Mouse (Mus musculus) fat pad, adult 2 months (tissue): Measurements from ENCODE around the gene Nfkbib.

Source experiments
- DNase-seq: peaks from one replicate; pipeline ENCODE4 v3.0.0-alpha.2; 2011; ENCODE audit warnings: low read depth, low spot score; ENCODE audit errors: extremely low read depth

Nfkbib gene

DNA sequence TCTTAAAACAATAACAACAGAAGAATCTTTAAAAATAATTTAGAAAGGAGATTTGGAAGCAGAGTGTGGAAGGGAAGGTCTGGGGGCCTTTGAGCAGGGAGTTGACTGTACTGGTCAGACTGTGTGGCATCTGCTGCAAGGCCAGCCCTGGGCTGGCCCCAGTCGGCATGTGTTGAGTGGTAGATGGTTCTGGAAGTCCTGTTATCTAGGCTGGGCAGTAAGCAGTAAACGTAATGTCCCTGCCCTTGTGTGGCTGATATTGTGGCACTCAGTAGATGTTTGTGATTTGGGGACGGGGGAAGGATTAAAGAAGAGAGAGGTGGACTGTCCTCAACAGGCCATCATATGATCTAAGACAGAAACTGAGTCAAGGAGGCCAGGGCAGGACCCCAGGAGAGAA, 3.0 kb upstream of the Nfkbib start:
- no peak for DNase-seq

GRCm38 (mm10) chr7:28769414-28769958, 2.2 kb upstream of the Nfkbib start:
- DNase-seq: no peak

GRCm38 (mm10) chr7:28766910-28767309, 402 bp downstream of the Nfkbib start:
- no peak for DNase-seq

DNA sequence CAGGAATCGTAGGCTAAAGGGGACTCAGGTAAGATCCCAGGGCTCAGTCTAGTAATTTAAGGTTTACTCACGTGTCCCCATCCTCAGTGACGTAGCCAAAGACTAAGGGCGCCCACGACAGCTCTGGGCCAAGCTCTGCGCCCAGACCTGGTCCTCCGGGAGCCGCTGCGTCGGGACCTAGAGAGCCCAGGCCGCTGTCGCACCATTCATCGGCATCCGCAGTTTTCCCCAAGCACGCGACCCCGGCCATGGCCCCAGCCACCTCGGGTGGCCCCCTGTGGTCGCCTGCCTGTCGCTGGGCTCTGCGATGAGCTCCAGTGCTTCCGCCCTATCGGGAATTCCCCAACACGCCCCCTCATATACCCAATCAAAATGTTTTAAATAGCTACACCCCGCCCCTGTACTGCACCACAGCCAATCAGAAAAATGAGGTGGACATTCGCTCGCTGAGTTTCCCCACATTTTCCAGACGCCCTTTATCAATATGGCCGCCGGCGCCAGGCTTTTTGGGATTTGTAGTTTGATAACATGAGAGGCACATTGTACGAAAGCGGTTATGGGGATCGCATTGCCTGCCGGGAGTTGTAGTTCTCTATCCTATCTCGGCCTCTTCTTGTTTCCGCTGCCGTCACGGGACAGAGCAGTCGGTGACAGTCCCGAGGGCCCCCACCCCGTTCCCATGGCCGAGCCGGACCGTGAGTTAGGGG, 986 bp downstream of the Nfkbib start, which contains the start of gene Sirt2:
Gene Sirt2 (plus strand): TSS at position 563 of the 707 bp plus-strand sequence.
- peak; percentile 96 for DNase-seq

DNA sequence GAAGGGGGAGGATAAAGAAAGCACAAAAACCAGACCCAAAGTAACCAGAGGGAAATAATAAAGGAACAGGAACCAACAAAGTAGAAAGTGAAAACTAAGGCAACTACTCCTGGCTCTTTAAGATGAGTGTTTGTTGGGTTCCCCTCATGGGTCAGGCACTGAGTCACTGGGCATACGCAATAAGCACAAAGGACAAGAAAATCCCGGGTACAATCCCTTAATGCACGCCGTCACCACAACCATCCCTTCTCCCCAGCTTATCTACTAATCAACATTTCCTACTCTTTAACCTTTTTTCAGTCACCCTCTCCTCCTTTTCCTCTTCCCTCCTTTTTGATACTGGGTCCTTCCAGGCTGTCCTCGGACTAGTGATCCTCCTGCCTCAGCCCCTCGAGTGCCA, 2.1 kb downstream of the Nfkbib start:
- no peak for DNase-seq

- DNase-seq: no peak
Measured at GRCm38 (mm10) chr7:28761907-28762306, 5.4 kb downstream of the Nfkbib start.

GRCm38 (mm10) chr7:28758623-28759022, 8.7 kb downstream of the Nfkbib start:
- no peak for DNase-seq

DNA sequence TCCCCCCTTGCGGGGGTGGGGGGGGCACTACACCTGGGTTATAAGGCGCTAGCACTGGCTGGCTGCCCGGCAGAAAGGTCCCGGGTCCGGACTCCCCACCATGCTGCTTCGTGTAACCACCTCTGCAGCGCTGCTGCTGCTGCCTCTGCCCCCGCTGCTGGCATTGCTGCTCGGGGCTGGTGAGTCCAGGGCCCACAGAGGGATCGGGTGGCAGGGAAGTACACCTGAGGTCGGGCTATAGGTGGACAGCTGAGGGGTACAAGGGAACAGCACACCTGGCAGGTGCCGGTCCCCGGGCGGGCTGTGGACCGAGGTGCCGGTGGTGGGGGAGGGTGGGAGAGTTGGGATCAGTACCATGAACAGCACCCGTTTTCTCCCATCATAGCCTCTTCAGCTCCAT, 11.2 kb downstream of the Nfkbib start, which contains the start of gene Ccer2:
Gene Ccer2 (plus strand): TSS at position 96 of the 400 bp plus-strand sequence.
- no peak for DNase-seq

DNA sequence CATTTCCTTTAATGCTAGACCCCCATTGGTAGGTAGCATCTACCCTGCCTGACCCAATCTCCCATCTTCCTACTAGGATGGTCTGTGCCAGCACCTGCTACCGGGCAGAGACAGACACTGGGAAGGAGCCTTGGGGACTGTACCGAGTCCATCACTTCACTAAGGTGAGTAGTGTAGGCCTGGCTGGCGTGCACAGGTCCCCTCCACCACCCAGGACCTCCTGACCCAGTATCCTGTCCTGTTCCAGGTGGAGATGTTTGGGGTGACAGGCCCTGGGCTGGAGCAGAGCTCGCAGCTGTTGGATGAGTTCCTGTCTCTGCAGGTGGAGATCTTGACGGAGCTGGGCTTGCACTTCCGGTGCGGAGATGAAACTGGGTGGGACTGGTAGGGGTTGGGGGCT, 17.4 kb downstream of the Nfkbib start:
- no peak for DNase-seq

GRCm38 (mm10) chr7:28741709-28742438, 25.4 kb downstream of the Nfkbib start, which contains the start of the genes Mrps12 and Sars2:
TSS of gene Mrps12 (minus strand) at chr7:28741820.
TSS of gene Sars2 (plus strand) at chr7:28741992.
- peak; percentile 96 for DNase-seq

DNA sequence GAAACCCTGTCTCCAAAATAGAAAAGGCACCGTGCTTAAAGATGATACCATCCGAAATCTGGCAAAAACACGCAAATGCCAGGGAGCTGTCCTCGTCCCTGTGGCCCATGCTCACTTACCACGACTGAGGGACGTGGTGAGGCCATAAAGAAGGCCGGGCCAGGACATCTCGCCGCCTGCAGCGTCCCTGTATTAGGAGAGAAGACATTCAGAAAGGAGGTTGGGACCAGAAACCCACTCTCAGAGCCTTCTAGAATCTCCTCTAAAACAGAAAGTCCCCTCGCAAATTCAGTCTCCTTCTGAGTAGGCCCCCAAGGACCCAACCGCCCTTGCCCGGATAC, 26.0 kb downstream of the Nfkbib start:
- DNase-seq: no peak

GRCm38 (mm10) chr7:28740949-28741348, 26.4 kb downstream of the Nfkbib start:
- DNase-seq: no peak

DNA sequence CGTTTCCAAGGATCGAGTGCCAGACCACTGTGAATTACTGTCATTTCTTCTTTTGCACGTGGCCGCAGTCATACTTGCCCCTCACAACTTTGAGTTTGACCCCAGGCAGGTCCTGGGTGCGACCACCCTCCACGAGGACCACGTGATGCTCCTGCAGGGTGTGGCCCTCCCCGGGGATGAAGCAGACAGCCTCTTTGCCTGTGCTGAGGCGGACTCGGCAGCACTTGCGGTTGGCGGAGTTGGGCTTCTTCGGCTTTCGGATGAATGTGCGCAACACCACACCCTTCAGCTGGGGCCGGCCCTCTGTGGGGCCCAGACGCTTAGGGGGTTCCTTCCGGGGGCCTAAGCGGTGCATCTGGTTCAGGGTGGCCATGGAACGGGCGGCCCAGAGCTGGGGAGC, 27.5 kb downstream of the Nfkbib start:
- no peak for DNase-seq

DNA sequence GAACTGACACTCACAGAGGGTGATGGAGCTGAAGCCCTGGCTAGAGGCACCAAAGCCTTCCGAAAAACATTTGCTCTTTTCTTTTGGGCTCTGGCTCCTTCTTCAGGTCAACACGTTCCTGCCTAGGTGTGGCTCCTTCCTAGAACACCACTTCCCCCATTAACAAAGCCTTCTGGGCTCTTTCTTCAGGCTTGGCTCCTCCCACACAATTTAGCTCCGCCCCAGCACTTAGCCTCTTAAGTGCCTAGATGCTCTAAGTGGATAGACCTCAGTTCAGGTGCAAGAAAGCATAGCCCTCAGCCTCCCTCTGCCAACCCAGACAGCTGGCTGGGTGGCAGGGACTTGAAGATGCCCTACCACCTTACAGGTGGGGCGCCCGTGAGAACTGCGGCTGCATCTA, 31.6 kb downstream of the Nfkbib start:
- no peak for DNase-seq

DNA sequence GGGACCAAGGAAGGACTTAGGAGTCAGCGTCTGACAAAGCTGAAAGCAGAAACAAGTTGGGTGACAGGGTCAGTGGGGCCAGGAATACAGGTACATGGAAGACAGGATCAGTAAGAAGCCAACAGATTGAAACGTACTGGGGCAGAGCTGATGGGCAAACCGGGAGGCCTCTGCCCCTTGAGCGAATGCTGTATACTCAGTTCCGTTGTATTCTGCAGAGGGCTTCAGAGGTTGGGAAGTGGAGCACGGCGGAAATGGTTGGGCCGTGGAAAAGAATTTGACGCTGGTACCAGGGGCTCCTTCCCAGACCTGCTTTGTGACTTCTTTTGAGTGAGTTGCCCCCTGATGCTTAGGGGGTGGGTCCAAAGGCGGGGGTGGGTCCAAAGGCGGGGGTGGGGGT, 34.1 kb downstream of the Nfkbib start:
- DNase-seq: no peak

DNA sequence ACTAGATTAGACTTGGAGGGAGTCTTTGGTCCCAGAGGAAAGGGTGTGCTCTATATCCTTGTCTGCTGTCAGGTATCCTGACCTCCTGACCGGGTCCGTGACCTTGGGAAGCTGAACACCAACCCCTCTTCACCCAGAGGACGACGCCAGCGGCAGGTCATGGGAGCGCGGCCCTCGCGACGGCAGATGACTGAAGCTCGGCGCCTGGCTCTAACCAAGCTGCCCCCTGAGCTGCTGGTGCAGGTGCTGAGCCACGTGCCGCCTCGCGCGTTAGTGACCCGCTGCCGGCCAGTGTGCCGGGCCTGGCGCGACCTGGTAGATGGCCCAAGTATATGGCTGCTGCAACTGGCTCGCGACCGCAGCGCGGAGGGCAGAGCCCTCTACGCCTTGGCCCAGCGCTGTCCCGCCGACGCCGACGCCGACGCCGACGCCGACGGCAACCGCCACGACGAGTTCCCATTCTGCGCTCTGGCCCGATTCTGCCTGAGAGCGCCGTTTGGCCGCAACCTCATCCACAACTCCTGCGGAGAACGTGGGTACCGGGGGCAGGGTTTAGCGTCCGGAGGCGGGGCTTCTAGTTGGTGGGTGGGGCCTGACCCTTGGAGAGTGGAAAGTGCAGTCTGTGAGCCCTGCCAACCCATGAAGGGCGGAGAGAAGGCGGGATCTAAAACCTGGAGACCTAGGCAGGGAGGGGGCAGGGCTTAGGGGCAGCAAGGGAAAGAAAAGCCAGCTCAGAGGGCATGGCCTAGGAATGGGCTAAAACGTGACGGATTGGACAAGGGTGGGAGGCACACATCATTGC, 34.8 kb downstream of the Nfkbib start:
- no peak for DNase-seq

DNA sequence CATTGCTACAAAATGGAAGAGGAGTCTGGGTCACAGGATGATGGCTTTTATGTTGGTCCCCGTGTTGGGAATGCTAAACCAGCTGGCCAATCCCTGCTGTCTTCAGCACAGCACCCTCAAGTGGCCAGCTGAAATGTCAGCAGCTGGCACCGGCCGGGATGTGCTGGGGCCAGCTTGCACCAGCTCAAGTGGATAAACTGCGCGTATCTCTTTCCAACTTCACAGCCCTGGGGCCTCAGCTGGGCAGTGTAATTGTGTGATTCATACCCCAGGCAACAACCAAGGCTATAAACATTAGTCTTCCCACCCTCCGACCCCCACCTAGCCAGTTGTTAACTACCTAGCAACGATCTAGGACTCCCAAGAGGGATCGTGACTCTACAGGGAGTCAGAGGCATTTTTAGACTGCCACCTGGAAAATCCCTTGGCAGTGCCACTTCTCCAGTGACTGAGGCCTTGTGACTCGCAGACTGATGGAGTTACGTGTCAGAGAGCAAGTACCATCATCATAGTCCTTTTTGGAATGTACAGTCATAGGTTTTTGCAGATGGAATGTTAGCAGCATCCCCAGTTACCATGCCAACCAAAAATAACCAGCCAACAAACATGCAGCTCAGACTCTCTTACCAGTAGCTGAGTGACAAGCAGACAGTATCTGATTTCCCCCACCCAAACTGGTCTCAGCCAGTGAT, 39.5 kb downstream of the Nfkbib start:
- DNase-seq: no peak

DNA sequence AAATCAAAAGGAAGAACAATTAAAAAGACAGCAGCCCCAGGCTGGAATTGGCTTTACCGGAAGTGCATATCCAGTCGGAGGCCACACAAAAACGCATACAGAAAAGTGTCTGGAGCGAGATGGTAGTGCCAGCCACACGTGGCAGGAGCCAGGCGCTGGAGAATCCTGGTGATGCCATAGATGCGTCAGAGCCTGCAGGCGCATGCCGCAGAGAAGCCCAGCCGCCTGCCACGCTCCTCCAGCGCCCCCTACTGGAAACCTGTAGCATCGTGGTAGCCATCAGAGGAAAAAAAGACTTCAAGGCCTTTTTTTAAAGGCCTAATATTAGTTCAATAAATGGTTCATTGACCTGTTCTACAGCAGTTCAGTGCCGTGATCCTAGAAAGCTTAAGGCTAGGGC, 40.7 kb downstream of the Nfkbib start:
- DNase-seq: no peak

- no peak for DNase-seq
Measured at GRCm38 (mm10) chr7:28724613-28725012, 42.7 kb downstream of the Nfkbib start.

- no peak for DNase-seq
Measured at GRCm38 (mm10) chr7:28722079-28722478, 45.2 kb downstream of the Nfkbib start.
